Mouse (Mus musculus) urinary bladder, adult 18-20 months (tissue): ENCODE results near the gene Kif24.

Source experiments
- DNase-seq, 2 experiments: peaks; one replicate each; pipeline ENCODE4 v3.0.0; 2022; ENCODE audit warnings: low spot score in 2 of 2, mixed read lengths in 2 of 2

Gene Kif24

DNA sequence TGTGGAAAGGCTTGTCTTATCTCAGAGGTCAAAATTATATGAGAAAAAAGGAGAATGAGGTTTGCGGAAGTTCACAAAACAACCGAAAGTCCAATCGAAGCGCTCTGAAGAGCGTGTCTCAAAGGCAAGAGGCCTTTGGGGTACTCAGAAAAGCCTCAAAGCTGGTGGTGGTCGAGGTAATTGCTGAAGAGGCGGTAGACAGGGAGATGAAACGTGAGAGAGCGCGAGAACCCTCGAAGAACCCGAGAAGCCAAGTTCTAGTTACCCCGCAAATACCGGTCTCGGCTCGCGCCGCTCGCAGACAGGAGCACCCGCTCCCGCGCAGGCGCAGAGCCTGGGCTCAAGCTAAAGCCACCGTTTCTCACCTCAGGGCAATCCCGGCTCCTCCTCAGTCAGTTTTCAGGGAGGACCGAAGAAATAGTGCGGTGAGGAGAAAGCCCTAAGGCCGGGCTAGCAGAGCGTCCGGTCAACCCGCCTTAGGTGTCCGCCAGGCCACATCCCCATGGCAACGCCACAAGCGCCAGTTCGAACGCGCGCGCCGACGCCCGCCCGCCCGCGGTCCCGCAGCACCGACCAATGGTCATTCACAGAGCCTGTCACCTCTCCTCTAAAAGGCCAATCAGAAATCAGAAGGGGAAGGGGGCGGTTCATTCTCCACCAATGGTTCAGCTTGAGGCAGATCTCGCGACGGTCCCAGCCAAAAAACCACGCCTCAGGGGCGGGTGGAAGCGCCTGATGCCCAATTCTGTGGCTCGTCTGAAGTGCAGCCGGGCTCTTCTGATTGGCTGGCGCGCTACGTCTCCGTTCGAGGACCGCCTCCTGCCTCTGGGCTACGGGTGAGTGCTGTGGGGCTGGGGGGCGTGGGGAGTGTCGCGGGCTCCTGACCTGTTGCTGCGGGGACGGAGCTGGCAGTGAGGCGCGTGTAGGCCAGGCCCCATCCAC is at the start of gene Kif24, which contains the start of gene Nudt2:
Gene Kif24 (minus strand): TSS at position 543 of the 942 bp plus-strand sequence.
Gene Nudt2 (plus strand): TSS at position 807 of the 942 bp plus-strand sequence.
- peak; percentile 92 to 98 for DNase-seq

DNA sequence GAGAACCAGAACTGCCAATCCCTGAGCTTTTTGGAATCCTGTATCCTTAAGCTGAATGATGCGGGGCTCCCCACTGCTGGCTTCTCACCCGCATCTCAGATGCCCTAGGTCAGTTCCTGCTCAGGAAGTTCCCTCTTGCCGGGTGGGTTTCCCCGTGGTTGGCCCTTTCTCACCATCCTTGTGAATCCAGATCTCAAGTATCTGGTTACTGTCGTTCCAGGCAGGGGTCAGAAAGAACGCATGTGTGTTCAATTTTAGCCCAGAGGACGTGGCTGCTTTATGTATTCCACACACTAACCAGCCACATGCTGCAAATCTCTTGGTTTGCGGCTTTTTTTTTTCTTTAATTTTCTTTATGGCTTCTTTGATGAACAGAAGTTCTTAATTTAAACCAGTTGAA is 49.0 kb upstream of the Kif24 start:
- no peak for DNase-seq

DNA sequence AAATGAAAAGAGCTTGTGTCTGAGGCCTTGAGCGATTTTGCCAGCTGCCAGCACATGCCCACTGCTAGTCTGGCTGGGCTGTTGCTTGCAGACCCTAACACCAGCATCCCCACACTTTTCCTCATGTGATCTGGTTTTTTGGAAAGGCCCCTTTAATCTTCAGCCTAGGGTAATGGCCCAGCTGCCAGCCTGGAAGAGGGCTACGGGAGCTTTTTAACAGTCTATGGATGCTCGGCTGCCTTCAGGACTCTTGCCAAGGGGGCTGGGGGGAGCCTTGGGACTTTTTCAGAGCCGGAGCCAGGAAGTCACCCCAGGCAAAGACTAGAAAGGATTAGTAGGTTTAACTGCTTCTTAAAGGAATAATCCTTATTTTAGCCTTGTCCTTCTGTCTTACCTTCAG is 48.6 kb upstream of the Kif24 start:
- DNase-seq, result no peak

DNA sequence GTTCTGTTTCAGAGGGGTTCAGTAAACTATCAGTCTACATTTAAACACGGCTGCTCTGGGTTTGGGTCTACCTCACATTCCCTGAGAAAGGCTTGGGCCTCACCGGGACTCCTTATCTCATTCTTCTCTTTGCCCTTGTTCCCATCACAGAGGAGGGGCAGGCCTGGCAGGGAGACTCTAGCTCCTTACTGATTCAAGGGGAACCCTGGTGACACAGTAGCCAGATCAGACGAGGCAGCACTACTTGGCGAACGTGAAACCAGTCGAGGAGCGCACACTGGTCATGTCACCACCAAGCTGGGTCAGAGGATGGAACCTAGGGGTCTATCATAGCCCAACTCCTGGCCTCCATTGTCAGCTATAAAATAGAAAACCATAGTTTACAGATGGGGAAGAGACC is 43.3 kb upstream of the Kif24 start:
- no peak for DNase-seq

DNA sequence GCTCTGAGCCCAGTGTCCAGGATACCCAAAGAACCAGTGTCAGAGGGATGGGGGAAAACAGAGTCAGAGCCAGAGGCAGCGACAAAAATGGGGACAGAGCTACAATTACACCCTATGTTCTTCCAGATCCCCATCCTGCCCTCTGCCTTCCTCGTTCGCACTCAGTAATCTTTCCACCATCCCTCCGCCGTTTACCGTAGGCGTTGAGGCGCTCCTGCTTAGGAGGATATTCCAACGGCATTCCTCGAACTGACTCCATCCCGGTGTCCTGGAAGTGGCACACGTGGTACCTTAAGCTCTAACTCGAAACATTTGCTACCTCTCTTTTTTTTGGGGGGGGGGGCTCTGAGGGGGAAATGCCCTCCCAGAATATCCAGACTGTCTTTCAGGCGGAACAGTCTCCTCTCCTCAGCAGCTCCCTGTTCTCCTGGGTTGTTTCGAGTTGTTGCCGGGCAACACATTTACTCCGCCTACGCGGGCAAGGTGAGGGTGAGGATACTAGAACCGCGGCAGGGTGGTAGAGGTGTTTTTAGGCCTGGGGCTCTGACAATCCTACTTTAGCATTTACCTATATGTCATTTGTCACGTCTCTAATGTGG is 42.7 kb upstream of the Kif24 start:
- DNase-seq, result no peak

DNA sequence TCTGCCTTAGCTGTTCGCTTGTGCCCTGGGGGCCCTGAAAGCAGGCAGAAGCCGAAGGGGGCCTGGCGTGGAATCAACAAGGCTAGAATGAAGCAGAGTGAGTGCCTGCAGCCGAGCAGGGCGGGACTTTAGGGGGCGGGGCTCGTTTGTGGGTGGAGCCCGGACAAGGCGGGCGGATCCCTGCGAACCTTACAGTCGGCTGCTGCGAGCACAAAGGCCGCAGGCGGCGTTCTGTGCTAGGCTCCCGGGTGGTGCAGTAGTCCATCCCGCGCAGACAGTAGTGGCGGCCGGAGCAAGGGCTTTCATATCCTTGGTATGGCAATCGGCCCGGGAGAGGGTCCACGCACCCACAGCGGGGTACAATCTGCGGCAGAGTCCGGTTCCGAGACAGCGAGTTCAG is 42.2 kb upstream of the Kif24 start:
- peak; percentile 82 to 88 for DNase-seq

DNA sequence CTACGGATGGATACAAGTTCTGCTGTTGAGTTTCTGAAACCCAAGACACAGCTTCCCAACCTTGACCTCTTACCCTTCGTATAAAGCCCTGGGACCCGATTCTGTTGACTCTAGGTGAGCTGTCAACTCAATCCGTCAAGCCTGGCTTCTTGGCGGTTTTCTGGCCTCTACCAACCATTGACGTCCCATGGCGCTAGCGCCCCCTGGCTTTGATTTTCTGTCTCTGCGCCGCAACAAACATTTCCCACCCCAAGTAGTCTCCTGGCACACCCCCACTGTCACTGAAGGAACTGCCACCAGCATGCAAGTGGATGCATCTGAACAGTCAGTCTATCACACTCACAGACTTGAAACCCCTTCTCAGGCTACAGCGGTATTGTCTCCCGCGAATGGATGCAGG is 41.5 kb upstream of the Kif24 start:
- no peak for DNase-seq

DNA sequence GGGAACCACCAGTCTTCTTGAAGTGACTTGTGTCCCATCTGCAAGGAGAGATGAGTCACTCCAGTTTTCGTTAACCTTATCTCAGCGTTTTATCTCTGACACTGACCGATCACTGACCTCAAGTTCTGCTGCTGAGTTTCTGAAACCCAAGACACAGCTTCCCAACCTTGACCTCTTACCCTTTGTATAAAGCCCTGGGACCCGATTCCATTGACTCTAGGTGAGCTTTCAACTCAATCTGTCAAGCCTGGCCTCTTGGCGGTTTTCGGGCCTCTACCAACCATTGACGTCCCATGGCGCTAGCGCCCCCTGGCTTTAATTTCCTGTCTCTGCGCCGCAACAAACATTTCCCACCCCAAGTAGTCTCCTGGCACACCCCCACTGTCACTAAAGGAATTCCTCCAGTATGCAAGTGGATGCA is 40.5 kb upstream of the Kif24 start:
- no peak for DNase-seq

DNA sequence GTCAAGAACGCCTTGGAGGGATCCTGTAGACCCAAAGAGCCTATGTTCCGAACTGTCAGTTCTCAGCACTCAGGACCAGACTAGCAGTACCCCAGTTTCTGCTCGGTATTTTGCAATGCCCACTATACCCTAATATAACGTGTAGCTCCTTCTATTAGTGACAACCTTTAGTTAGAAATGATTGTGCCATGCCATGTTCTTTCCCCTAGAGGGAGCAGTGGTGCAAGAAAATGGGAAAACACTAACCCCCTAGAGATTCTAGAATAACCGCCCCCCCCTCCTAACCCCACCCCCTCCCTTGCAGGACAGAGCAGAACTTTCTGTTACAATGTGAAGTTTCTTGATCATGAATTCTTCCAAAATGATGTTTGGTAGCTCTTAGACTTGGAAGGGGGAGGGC is 39.6 kb upstream of the Kif24 start:
- DNase-seq, result no peak

DNA sequence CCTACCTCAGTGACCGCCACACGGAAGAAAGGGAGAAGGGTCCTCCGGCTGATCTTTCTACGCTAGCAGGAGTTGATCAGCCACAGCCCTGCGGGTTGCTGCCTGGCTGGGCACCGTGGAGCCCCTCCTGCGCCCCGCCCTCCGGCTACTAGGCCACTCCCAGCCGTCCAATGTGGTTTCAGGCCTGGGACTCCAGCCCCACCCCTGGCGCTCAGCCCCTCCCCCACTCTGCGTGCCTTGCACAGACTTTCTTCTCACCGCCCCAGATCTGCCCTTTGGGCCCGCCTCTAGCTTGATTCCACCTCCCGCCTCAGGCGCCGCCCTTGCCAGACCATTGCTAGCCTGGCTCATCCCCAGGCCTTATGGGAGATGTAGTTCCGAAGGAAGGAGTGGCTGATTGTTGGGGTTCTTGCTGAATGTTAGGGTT is 38.3 kb upstream of the Kif24 start, which contains the start of gene AI464131:
Gene AI464131 (minus strand): TSS at position 91 of the 427 bp plus-strand sequence.
- peak; percentile 98 for DNase-seq

DNA sequence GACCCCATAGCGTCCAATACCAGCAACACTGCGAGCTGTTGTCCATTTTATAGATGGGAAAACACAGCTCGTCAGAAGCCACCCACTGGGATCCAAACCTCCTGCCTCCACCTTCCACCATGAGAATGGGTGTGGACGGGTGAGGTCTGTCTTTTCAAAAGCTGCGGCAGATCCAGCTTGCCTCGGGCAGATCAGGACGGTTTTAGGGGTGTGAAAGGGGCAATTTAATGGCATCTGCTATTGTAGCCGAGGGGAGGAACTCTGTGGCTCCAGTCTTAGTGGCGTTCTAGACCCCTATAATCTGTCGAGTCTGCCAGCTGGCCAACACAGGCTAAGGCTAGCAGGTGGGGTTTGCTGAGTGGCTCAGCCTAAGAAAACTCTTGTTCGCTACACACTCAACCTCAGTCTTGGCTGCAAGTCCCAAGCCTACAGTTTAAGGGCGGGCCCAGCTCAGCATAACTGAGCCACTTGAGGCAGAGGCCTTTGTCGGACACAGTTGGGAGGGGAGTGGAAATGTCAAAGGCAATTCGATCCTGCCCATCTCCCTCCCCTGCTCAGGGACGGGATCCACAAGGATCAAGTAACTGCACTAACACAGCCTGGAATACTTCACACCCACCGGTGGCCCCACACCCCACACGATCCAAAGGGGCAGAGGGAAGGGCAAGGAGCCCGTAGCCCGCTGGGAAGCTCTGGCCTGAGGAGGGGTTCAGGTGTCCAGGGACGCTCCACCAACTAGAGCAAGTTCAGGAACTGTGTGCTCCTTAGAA is 37.7 kb upstream of the Kif24 start:
- DNase-seq, result peak in 1 of 2 experiments; percentile 22

DNA sequence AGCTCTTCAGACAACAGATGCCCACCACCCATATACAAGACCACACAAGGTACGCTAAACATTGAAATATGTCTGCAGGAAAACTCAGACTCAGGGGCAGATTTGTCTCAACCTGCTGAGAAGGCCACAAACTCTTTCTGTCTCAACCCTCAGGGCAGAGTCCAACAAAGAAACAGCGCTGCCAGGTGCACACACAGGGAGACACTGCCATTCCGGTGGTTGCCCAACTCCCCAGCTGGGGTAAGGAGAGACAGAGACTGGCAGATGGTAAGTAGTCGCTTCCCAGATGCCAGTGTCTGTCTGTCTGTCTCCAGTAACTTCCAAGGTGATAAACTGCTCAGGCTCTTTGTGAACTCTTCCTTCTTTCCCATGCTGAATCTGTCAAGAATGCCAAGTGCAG is 36.1 kb upstream of the Kif24 start:
- no peak for DNase-seq

DNA sequence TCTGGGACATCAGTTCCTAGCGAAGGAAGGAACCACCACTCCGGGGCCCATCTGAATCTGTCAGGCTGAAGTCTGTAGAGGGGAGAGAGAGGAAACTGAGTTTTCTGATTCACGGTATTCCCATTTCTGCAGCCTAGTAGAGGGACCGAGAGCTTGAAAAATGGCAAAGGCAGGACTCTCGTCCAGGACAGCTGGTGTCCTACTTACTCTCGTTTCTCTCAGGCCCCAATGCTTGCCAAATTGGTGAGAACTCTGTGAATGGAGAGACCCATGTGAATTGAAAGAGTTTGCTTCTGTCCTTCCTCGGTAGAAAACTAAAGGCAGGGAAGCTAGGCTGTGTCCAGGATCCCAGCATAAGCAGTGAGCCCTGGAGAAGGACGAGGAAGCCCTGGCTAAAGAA is 34.9 kb upstream of the Kif24 start:
- no peak for DNase-seq

DNA sequence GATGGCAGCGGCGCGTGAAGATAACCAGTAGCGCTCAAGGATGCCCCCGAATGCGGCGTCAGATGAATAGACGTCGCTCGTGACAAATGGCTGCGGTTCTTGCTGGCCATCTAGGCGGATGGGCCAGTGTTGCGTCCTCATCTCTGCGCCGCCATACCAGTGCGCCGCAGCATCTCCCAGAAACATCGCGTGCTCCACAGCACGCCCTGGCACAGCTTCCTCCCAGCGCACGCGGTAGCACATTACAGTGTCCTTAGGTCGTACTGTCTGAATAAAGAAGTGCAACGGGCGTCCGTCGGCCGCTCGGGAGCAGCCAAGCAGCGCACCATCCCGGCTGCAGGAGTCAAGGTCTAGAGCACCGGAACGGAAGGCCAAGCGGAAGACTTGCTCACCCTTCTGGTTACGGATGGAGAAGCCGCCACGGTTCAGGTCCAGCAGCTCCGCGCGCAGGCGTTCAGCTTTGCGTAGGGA is 34.3 kb upstream of the Kif24 start:
- DNase-seq, result no peak

DNA sequence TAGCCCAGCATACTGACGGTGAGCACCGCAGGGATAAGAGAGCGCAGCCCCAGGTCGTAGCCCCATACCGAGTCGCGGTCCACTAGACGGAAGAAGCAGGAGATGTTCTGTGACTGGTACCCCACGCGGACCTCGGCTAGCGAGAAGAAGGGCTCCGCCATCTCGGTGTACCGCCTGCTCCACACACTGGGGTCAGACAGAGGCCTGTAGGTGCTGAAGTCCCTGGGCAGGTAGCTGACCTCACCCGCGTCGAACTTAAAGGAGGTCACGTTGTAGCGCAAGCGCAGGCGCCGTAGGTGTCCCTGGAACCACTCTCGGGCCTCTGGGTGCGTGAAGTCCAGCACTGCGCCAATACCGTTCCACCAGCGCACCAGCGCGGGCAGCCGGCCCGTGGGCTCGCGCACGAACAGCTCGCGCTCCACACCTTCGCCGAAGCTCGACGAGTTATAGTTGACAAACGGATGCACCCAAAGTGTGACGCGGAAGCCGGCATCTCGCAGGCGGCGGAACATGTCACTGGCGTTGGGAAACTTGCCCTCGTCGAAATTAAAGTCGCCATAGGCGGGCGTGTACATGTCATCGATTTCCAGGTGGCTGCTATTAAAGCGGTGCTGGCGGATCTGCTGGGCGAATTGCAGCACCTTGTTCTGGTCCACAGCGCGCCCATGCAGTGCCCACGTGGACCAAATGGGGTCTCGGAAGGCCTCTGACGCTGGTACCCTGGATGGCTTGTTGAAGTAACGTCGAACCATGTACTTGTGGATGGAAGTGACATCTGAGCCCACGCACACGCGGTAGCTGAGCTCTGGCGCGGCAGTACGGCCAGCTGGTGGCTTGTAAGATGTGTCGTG is 33.5 kb upstream of the Kif24 start:
- DNase-seq, result no peak

DNA sequence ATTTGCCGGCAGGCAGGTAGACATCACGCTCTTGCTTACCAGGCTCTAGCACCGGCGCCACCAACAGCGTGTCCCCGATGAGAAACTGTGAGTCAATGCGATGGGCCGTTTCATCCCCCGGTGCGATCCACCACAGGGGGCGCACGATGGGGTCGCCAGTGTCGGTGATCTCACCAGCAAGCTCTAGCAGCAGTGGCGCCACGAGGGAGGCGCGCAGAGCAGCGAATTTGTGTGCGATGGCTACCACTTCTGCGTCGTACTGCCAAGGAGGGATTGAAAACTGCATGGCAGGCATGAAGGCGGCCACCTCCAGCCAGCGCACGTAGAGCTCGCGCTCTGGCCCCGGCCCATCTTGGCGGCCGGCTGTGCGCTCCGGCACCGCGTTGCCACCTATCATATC is 32.9 kb upstream of the Kif24 start:
- DNase-seq, result no peak

DNA sequence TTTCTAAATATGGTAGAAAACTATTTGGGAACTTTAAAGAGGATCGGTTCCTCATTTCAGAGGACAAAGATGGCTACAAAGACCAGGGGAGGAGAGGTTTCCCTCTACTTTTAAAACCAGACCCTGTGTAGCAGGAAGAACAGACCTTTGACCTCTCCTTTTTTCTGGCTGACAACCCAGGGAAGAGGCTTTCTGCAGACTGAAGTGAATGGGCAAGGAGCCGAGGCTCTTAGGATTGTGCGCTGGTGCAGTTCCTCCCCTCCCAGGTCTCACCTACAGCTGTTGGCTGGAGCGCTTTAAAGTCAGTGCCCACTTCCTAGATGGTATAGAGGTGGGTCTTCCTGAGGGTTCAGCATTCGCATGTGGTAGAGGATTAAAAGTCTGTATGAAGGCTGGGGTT is 32.4 kb upstream of the Kif24 start:
- DNase-seq, result no peak

DNA sequence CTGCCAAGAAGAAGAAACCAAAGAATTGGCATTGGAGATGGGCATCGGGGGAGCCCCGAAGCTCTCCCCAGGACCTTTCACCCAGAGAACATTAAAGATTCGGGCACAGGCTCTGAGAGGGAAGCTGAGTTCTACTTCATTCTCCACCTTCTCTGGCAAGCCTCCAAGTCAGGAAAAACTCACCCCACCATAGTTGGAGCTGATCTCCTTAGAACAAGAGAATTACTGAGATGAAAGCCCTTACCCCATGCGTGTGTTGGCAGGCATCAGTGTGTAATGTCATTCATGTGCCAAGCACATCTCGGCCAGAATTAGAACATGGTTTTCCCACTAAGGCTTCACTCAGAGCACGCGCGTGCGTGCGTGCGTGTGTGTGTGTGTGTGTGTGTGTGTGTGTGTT is 31.2 kb upstream of the Kif24 start:
- no peak for DNase-seq

DNA sequence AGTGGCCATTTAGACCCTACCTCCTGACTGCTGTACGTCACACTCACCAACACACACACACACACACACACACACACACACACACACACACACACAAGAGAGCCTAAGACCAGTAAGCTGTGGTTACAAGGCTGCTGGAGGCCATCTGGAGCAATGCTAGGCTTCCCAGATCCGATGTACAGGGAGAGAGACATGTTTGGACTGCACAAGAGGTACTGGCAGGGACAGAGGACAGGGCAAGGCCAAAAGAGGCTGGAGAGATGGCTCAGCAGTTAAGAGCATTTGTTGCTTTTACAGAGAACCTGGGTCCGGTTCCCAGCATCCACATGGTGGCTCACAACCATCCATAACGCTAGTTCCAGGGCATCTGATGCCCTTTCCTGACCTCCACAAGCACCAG is 30.4 kb upstream of the Kif24 start:
- no peak for DNase-seq

DNA sequence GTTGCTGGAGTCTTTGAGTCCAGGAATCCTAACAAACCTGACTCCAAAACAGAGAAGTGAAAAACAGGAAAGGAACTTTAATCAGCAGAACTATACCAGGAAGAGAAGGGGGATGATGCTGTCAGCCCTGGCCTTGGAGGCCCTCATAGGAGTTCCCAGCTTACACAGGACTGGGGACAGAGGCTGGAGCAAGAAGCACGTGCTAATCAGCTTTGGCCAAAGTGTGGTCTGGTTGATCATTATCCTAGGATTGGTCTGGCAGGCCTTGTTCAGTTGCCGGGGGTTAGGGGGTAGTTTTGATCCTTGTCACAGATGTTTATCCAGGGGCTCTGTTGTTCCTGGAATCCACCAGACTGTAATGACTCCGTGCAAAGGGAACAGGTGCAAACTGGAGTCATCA is 29.7 kb upstream of the Kif24 start:
- DNase-seq, result no peak

DNA sequence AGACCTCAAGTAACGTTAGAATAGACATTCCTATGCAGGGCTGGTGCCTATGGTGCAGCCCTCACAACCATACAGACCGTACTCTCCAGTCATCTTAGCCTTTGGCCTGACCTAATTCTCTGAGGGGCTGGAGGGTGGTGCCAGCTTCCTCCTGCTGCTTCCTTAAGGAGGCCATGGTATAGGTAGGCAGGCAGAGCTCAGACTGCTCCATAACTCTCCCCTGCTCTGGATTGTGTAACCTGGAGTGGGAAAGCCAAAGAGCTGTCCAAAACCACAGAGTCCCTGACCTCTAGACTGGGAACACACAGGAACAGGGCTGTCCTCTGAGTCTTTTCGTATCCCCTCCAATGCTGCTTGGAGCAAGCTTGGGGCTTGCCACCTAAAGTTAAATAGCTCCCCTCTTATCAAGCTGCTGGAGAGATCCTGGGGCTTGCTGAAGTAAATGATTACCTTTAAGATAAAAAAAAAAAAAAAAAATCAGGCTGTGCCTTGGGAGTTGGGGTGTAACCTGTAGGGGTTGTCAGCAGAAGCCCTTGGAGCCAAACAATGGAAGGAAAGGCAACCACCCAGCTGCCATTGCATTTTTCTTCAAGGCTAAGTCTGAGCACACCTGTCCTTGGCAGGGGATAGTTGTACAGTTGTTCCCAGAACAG is 28.9 kb upstream of the Kif24 start:
- DNase-seq, result no peak
